Mouse (Mus musculus): ENCODE measurements around the gene Atrx. TPM values are rescaled to one million over a fixed set of nuclear protein-coding genes. Genes with fewer than 3 reads are reported as not detected.

Gene Atrx
- polyA plus RNA-seq, 1 experiment from 2014 or later, result 39.4 TPM

GRCm38 (mm10) chrX:105764162-105765004 is 164.8 kb downstream of the Atrx start, which contains the start of gene Fgf16:
Gene Fgf16, plus strand, starts transcription at chrX:105764279.
- H3K9ac ChIP-seq (ENCODE audit: low read depth, low read length), result no peak within 1 kb of the TSS
- H3K4me1 ChIP-seq (ENCODE audit: control insufficient read depth, low read depth, low read length), result no peaks in the 10 kb centered on the region
- peak within 1 kb of the TSS; percentile 41 for H3K4me3 ChIP-seq (ENCODE audit: low read depth, low read length)
- H3K36me3 ChIP-seq (ENCODE audit: control insufficient read depth, insufficient read depth), result no peaks in the 10 kb centered on the region
- ATAC-seq (ENCODE audit: low read depth), result no peak
- H3K27ac ChIP-seq (ENCODE audit: low read length), result no peak within 1 kb of the TSS
- H3K27me3 ChIP-seq (ENCODE audit: control insufficient read depth, insufficient read depth, low read depth, low read length), result peaks cover 53% of the 10 kb centered on the region
- WGBS (ENCODE audit: insufficient replicate concordance), result 11% methylated on average over 70 of the region's 86 CpGs
- H3K9me3 ChIP-seq (replicated peaks; ENCODE audit: control insufficient read depth, low read length), result no peaks in the 10 kb centered on the region
- peak within 1 kb of the TSS; percentile 46 for H3K4me2 ChIP-seq (ENCODE audit: low read depth, low read length)

DNA sequence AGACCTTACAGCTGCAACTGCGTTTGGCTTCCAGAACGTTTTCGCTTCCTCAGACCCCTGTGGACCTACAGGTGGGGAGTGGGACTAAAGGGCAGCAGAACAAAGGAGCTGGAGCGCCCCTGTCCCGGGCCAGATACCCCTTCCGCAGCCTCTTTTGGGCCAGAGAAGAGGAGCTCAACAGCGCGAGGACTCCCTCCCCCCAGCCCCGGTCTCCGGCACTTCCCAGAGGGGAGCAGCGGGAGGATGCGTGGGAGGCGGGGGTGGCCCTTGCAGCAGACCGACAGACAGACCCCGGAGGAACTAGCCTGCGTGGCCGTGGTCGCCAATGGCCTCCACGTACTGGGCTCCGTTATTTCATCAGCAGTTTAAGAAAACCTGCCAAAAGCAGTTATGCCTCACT is 165.6 kb downstream of the Atrx start:
- Histone ChIP-seq H3K27me3 (ENCODE audit: control insufficient read depth, insufficient read depth, low read depth, low read length) (peaks cover 53% of the 10 kb centered on the region), H3K36me3 (ENCODE audit: control insufficient read depth, insufficient read depth) (no peaks in the 10 kb centered on the region), H3K9me3 (replicated peaks; ENCODE audit: control insufficient read depth, low read length) (no peaks in the 10 kb centered on the region), H3K27ac (ENCODE audit: low read length) (no peak overlapping the region), H3K9ac (ENCODE audit: low read depth, low read length) (no peak overlapping the region), H3K4me1 (ENCODE audit: control insufficient read depth, low read depth, low read length) (no peaks in the 10 kb centered on the region), H3K4me2 (ENCODE audit: low read depth, low read length) (peak overlapping the region; percentile 46; the same call in 1 of the 2 replicates), H3K4me3 (ENCODE audit: low read depth, low read length) (peak overlapping the region; percentile 41; the same call in 1 of the 2 replicates)
- 12% methylated on average over 20 of the region's 20 CpGs for WGBS (ENCODE audit: insufficient replicate concordance)
- no peak for ATAC-seq (ENCODE audit: low read depth)

- no peak overlapping the region for H3K27ac ChIP-seq (ENCODE audit: low read length)
- H3K9me3 ChIP-seq (replicated peaks; ENCODE audit: control insufficient read depth, low read length), result no peaks in the 10 kb centered on the region
- H3K4me3 ChIP-seq (ENCODE audit: low read depth, low read length), result no peak overlapping the region
- peaks cover 53% of the 10 kb centered on the region for H3K27me3 ChIP-seq (ENCODE audit: control insufficient read depth, insufficient read depth, low read depth, low read length)
- WGBS (ENCODE audit: insufficient replicate concordance), result 17% methylated on average over 23 of the region's 23 CpGs
- no peaks in the 10 kb centered on the region for H3K36me3 ChIP-seq (ENCODE audit: control insufficient read depth, insufficient read depth)
- no peak for ATAC-seq (ENCODE audit: low read depth)
- no peaks in the 10 kb centered on the region for H3K4me1 ChIP-seq (ENCODE audit: control insufficient read depth, low read depth, low read length)
- no peak overlapping the region for H3K9ac ChIP-seq (ENCODE audit: low read depth, low read length)
- 0 out of 2 replicates have a peak overlapping the region, but pooled peaks have one; percentile 3 for H3K4me2 ChIP-seq (ENCODE audit: low read depth, low read length)
Measured at GRCm38 (mm10) chrX:105762847-105763527, 166.2 kb downstream of the Atrx start.

Other genes with a start within 250 kb of the Atrx start
- gene Fgf16, start 165.1 kb downstream of the Atrx start, polyA plus RNA-seq (2015; fragmentation: Nextera tagmentation; extraction: Ambion mirVana), result not detected in 2 replicates
- gene Magt1, start 82.5 kb upstream of the Atrx start, polyA plus RNA-seq (2015; fragmentation: Nextera tagmentation; extraction: Ambion mirVana), result 35.1 and 35.4 TPM in 2 replicates
- gene Cox7b, start 86.3 kb upstream of the Atrx start, polyA plus RNA-seq (2015; fragmentation: Nextera tagmentation; extraction: Ambion mirVana), result 238 and 263 TPM in 2 replicates
- gene Atp7a, start 97.9 kb upstream of the Atrx start, polyA plus RNA-seq (2015; fragmentation: Nextera tagmentation; extraction: Ambion mirVana), result 13.8 and 14.7 TPM in 2 replicates
- gene Tlr13, start 213.8 kb upstream of the Atrx start, polyA plus RNA-seq (2015; fragmentation: Nextera tagmentation; extraction: Ambion mirVana), result 1.0 and 1.3 TPM in 2 replicates